Mouse (Mus musculus): Measurements from ENCODE around the gene Matk.

- no peak for TF ChIP-seq CTCF (conservative IDR thresholded peaks at IDR 0.05; ENCODE audit: low read length)
- no peak for TF ChIP-seq POU5F1 (IDR thresholded peaks at IDR 0.05; ENCODE audit: borderline replicate concordance, low read length)
Observed at GRCm38 (mm10) chr10:81229735-81230437, 22.8 kb upstream of the Matk start.
